Mouse (Mus musculus): Measurements from ENCODE around the gene Mast4.
"Not testable (repeated sequence)": the region's sequence is repeated elsewhere in the genome, so short reads cannot be mapped to it uniquely, and the experiment has no call there.

Gene Mast4

GRCm38 (mm10) chr13:103334392-103334686, at the start of gene Mast4:
Gene Mast4, minus strand, starts transcription at chr13:103334497.
- DNase-seq (ENCODE audit: low read depth, low spot score), result no peak

- DNase-seq (ENCODE audit: low read depth, low spot score), result no peak
These were observed 40.2 kb upstream of the Mast4 start for GRCm38 (mm10) chr13:103374495-103374894.

- DNase-seq (ENCODE audit: low read depth, low spot score), result no peak
These were observed 34.9 kb upstream of the Mast4 start for GRCm38 (mm10) chr13:103369194-103369593.

GRCm38 (mm10) chr13:103363181-103363580, 28.9 kb upstream of the Mast4 start:
- no peak for DNase-seq (ENCODE audit: low read depth, low spot score)

- DNase-seq (ENCODE audit: low read depth, low spot score), result not testable (repeated sequence)
These were observed 23.1 kb upstream of the Mast4 start for GRCm38 (mm10) chr13:103357415-103357814.

- DNase-seq (ENCODE audit: low read depth, low spot score), result not testable (repeated sequence)
These were observed 22.6 kb upstream of the Mast4 start for GRCm38 (mm10) chr13:103356909-103357308.

GRCm38 (mm10) chr13:103354737-103355136, 20.4 kb upstream of the Mast4 start:
- no peak for DNase-seq (ENCODE audit: low read depth, low spot score)

GRCm38 (mm10) chr13:103344749-103345148, 10.5 kb upstream of the Mast4 start:
- no peak for DNase-seq (ENCODE audit: low read depth, low spot score)

GRCm38 (mm10) chr13:103344006-103344720, 9.9 kb upstream of the Mast4 start:
- DNase-seq (ENCODE audit: low read depth, low spot score), result no peak

GRCm38 (mm10) chr13:103341031-103341430, 6.7 kb upstream of the Mast4 start:
- no peak for DNase-seq (ENCODE audit: low read depth, low spot score)

GRCm38 (mm10) chr13:103338616-103339015, 4.3 kb upstream of the Mast4 start:
- DNase-seq (ENCODE audit: low read depth, low spot score), result no peak

GRCm38 (mm10) chr13:103336237-103336636, 1.9 kb upstream of the Mast4 start:
- DNase-seq (ENCODE audit: low read depth, low spot score), result no peak

- DNase-seq (ENCODE audit: low read depth, low spot score), result no peak
These were observed 594 bp upstream of the Mast4 start for GRCm38 (mm10) chr13:103334723-103335458.

GRCm38 (mm10) chr13:103333601-103334391, 501 bp downstream of the Mast4 start:
- no peak for DNase-seq (ENCODE audit: low read depth, low spot score)

- DNase-seq (ENCODE audit: low read depth, low spot score), result no peak
These were observed 1.1 kb downstream of the Mast4 start for GRCm38 (mm10) chr13:103333153-103333552.

- no peak for DNase-seq (ENCODE audit: low read depth, low spot score)
These were observed 1.6 kb downstream of the Mast4 start for GRCm38 (mm10) chr13:103332731-103333130.

- no peak for DNase-seq (ENCODE audit: low read depth, low spot score)
These were observed 3.2 kb downstream of the Mast4 start for GRCm38 (mm10) chr13:103331096-103331495.

- no peak for DNase-seq (ENCODE audit: low read depth, low spot score)
These were observed 6.0 kb downstream of the Mast4 start for GRCm38 (mm10) chr13:103328299-103328698.

- DNase-seq (ENCODE audit: low read depth, low spot score), result no peak
These were observed 6.5 kb downstream of the Mast4 start for GRCm38 (mm10) chr13:103327843-103328242.

- no peak for DNase-seq (ENCODE audit: low read depth, low spot score)
These were observed 8.1 kb downstream of the Mast4 start for GRCm38 (mm10) chr13:103326186-103326585.

- DNase-seq (ENCODE audit: low read depth, low spot score), result no peak
These were observed 14.4 kb downstream of the Mast4 start for GRCm38 (mm10) chr13:103319881-103320280.

GRCm38 (mm10) chr13:103319317-103319716, 15.0 kb downstream of the Mast4 start:
- DNase-seq (ENCODE audit: low read depth, low spot score), result no peak

All from retina, adult 2 months (tissue).